Mouse (Mus musculus) forebrain, embryonic 15.5 days (tissue): ENCODE results near the gene Ppm1n. TPM values are rescaled to one million over a fixed set of nuclear protein-coding genes. Genes with fewer than 3 reads are reported as not detected.

ENCODE experiments used
- ATAC-seq: fragments of 200-750 bp; cut with Nextera tagmentation; replicated peaks from 2 replicates; pipeline ENCODE4 v1.8.0; 2017; ENCODE audit warnings: mild to moderate bottlenecking, moderate TSS enrichment, moderate library complexity
- H3K27ac ChIP-seq: fragments of 300-500 bp; sonication (generic); replicated peaks from 2 replicates; pipeline ENCODE4 v1.5.1; 2015; ENCODE audit warnings: mild to moderate bottlenecking, inconsistent platforms
- H3K27me3 ChIP-seq: fragments of 300-500 bp; sonication (generic); 2 replicates; pipeline ENCODE4 v1.6.1; 2015; ENCODE audit warnings: inconsistent platforms
- H3K36me3 ChIP-seq: fragments of 300-500 bp; sonication (generic); 2 replicates; pipeline ENCODE4 v1.6.1; 2015; ENCODE audit warnings: mild to moderate bottlenecking, inconsistent platforms
- H3K4me1 ChIP-seq: fragments of 300-500 bp; sonication (generic); 2 replicates; pipeline ENCODE4 v1.6.1; 2015; ENCODE audit warnings: inconsistent platforms
- H3K4me2 ChIP-seq: fragments of 300-500 bp; sonication (generic); replicated peaks from 2 replicates; pipeline ENCODE4 v1.6.1; 2015; ENCODE audit warnings: mild to moderate bottlenecking, inconsistent platforms
- H3K4me3 ChIP-seq: fragments of 300-500 bp; sonication (generic); 2 replicates; pipeline ENCODE4 v1.5.1; 2015; ENCODE audit warnings: mild to moderate bottlenecking, inconsistent platforms
- H3K9ac ChIP-seq: fragments of 300-500 bp; sonication (generic); replicated peaks from 2 replicates; pipeline ENCODE4 v1.6.1; 2015; ENCODE audit warnings: mild to moderate bottlenecking, inconsistent platforms
- H3K9me3 ChIP-seq: fragments of 300-500 bp; sonication (generic); 2 replicates; pipeline ENCODE4 v1.6.1; 2016; ENCODE audit warnings: inconsistent platforms
- WGBS: fragments of 180-500 bp; shearing (Covaris S2); methylation state at CpG from one replicate; pipeline ENCODE4 v1.1.7; 2015; ENCODE audit warnings: mixed read lengths; 5-methylcytosine and 5-hydroxymethylcytosine counted together
- polyA plus RNA-seq: library from polyadenylated mRNA; unstranded; fragments of >200 nt; fragmentation: Nextera tagmentation; extraction: Ambion mirVana; gene quantifications from 2 replicates; pipeline ENCODE4 v1.2.1, GENCODE M21; 2015

Gene Ppm1n
- polyA plus RNA-seq, 1 experiment from 2014 or later: 0.31 TPM

- Histone ChIP-seq H3K9ac (peak within 1 kb of the TSS; percentile 91), H3K4me2 (peak within 1 kb of the TSS; percentile 92), H3K4me3 (peak within 1 kb of the TSS; percentile 98), H3K4me1 (peaks cover 29% of the 10 kb centered on the region), H3K9me3 (no peaks in the 10 kb centered on the region), H3K27me3 (no peaks in the 10 kb centered on the region), H3K36me3 (no peaks in the 10 kb centered on the region), H3K27ac (peak within 1 kb of the TSS; percentile 91)
- under 1% methylated on average over 61 of the region's 62 CpGs for WGBS
- peak; percentile 88 for ATAC-seq
Observed at GRCm38 (mm10) chr7:19271238-19272172, 8.4 kb downstream of the Ppm1n start, which contains the start of gene Vasp. Gene Vasp (minus strand): TSS chr7:19271817.

GRCm38 (mm10) chr7:19270509-19271237, 9.2 kb downstream of the Ppm1n start:
- Histone ChIP-seq H3K27ac (peak overlapping the region; percentile 91), H3K36me3 (no peaks in the 10 kb centered on the region), H3K4me1 (peaks cover 29% of the 10 kb centered on the region), H3K9ac (peak overlapping the region; percentile 91), H3K4me3 (peak overlapping the region; percentile 98), H3K27me3 (no peaks in the 10 kb centered on the region), H3K4me2 (peak overlapping the region; percentile 92), H3K9me3 (no peaks in the 10 kb centered on the region)
- ATAC-seq: no peak
- WGBS: 0% methylated on average over 18 of the region's 21 CpGs

- 3% methylated on average over 19 of the region's 19 CpGs for WGBS
- peak overlapping the region; percentile 92 for H3K4me2 ChIP-seq
- H3K27ac ChIP-seq: peak overlapping the region; percentile 27
- H3K9me3 ChIP-seq: no peaks in the 10 kb centered on the region
- no peaks in the 10 kb centered on the region for H3K27me3 ChIP-seq
- peaks cover 29% of the 10 kb centered on the region for H3K4me1 ChIP-seq
- no peak for ATAC-seq
- peak overlapping the region; percentile 98 for H3K4me3 ChIP-seq
- H3K9ac ChIP-seq: peak overlapping the region; percentile 91
- H3K36me3 ChIP-seq: no peaks in the 10 kb centered on the region
Observed at GRCm38 (mm10) chr7:19269721-19270441, 10.0 kb downstream of the Ppm1n start.

- Histone ChIP-seq H3K27ac (peak overlapping the region; percentile 27), H3K4me3 (peak overlapping the region; percentile 98), H3K9me3 (no peaks in the 10 kb centered on the region), H3K4me1 (peaks cover 29% of the 10 kb centered on the region), H3K27me3 (no peaks in the 10 kb centered on the region), H3K9ac (peak overlapping the region; percentile 91), H3K36me3 (peaks cover 4% of the 10 kb centered on the region), H3K4me2 (peak overlapping the region; percentile 92)
- no peak for ATAC-seq
- 64% methylated on average over 10 of the region's 10 CpGs for WGBS
Observed at GRCm38 (mm10) chr7:19268993-19269681, 10.7 kb downstream of the Ppm1n start.

GRCm38 (mm10) chr7:19267051-19267450, 12.8 kb downstream of the Ppm1n start:
- 82% methylated on average over 10 of the region's 10 CpGs for WGBS
- Histone ChIP-seq H3K4me3 (no peak overlapping the region), H3K36me3 (peaks cover 14% of the 10 kb centered on the region), H3K9me3 (no peaks in the 10 kb centered on the region), H3K27me3 (no peaks in the 10 kb centered on the region), H3K27ac (no peak overlapping the region), H3K4me1 (peaks cover 23% of the 10 kb centered on the region), H3K4me2 (no peak overlapping the region), H3K9ac (no peak overlapping the region)
- no peak for ATAC-seq

GRCm38 (mm10) chr7:19265928-19266822, 13.7 kb downstream of the Ppm1n start:
- no peak for ATAC-seq
- H3K4me1 ChIP-seq: peaks cover 23% of the 10 kb centered on the region
- peaks cover 20% of the 10 kb centered on the region for H3K36me3 ChIP-seq
- H3K9ac ChIP-seq: no peak overlapping the region
- no peak overlapping the region for H3K4me2 ChIP-seq
- 89% methylated on average over 10 of the region's 10 CpGs for WGBS
- no peaks in the 10 kb centered on the region for H3K27me3 ChIP-seq
- no peaks in the 10 kb centered on the region for H3K9me3 ChIP-seq
- no peak overlapping the region for H3K4me3 ChIP-seq
- no peak overlapping the region for H3K27ac ChIP-seq

- Histone ChIP-seq H3K27ac (no peak overlapping the region), H3K9ac (no peak overlapping the region), H3K4me1 (peaks cover 14% of the 10 kb centered on the region), H3K27me3 (no peaks in the 10 kb centered on the region), H3K4me2 (no peak overlapping the region), H3K36me3 (peaks cover 30% of the 10 kb centered on the region), H3K9me3 (no peaks in the 10 kb centered on the region), H3K4me3 (no peak overlapping the region)
- WGBS: 87% methylated on average over 7 of the region's 7 CpGs
- ATAC-seq: no peak
Observed at GRCm38 (mm10) chr7:19265147-19265546, 14.7 kb downstream of the Ppm1n start.

- 78% methylated on average over 3 of the region's 3 CpGs for WGBS
- Histone ChIP-seq H3K9me3 (no peaks in the 10 kb centered on the region), H3K4me1 (no peaks in the 10 kb centered on the region), H3K4me3 (no peak overlapping the region), H3K27ac (no peak overlapping the region), H3K9ac (no peak overlapping the region), H3K36me3 (peaks cover 60% of the 10 kb centered on the region), H3K4me2 (no peak overlapping the region), H3K27me3 (no peaks in the 10 kb centered on the region)
- ATAC-seq: no peak
Observed at GRCm38 (mm10) chr7:19258336-19258735, 21.5 kb downstream of the Ppm1n start.

- 0 out of 2 replicates have a peak, but pooled peaks have one; percentile 55 for ATAC-seq
- Histone ChIP-seq H3K9ac (no peak overlapping the region), H3K27ac (no peak overlapping the region), H3K27me3 (no peaks in the 10 kb centered on the region), H3K4me1 (no peaks in the 10 kb centered on the region), H3K9me3 (no peaks in the 10 kb centered on the region), H3K36me3 (peaks cover 56% of the 10 kb centered on the region), H3K4me3 (no peak overlapping the region), H3K4me2 (no peak overlapping the region)
- 37% methylated on average over 11 of the region's 11 CpGs for WGBS
Observed at GRCm38 (mm10) chr7:19257390-19258022, 22.4 kb downstream of the Ppm1n start.

- Histone ChIP-seq H3K36me3 (peaks cover 49% of the 10 kb centered on the region), H3K4me1 (no peaks in the 10 kb centered on the region), H3K4me2 (no peak overlapping the region), H3K9ac (no peak overlapping the region), H3K27me3 (no peaks in the 10 kb centered on the region), H3K27ac (no peak overlapping the region), H3K9me3 (no peaks in the 10 kb centered on the region), H3K4me3 (no peak overlapping the region)
- WGBS: 92% methylated on average over 7 of the region's 7 CpGs
- ATAC-seq: no peak
Observed at GRCm38 (mm10) chr7:19256567-19256966, 23.3 kb downstream of the Ppm1n start.
